Mouse (Mus musculus) CD4-positive, CD25-positive, alpha-beta regulatory T cell, adult 4 months (primary cell): Measurements from ENCODE around the gene Zc3h10. TPM values are rescaled to one million over a fixed set of nuclear protein-coding genes. Genes with fewer than 3 reads are reported as not detected.
A peak's percentile ranks its signal among the peaks of the same experiment; 100 is the strongest.
"Not testable (repeated sequence)": the region's sequence is repeated elsewhere in the genome, so short reads cannot be mapped to it uniquely, and the experiment has no call there.

Experiments
- ATAC-seq: one replicate; pipeline ENCODE4 v1.8.0; 2017
- polyA plus RNA-seq, 2 experiments: library from polyadenylated mRNA; unstranded; fragments of 100-300 nt; shearing (Covaris generic); gene quantifications; one replicate each; pipeline ENCODE4 v1.2.1; 2017

Zc3h10 gene
- 10 to 100 TPM in 1 of 2 experiments, 1 to 10 TPM in 1; 9.2 to 11.8 TPM for polyA plus RNA-seq

- peak; percentile 73 for ATAC-seq
These were observed at the start of gene Zc3h10 for GRCm38 (mm10) chr10:128547361-128548032. TSS of gene Zc3h10 (minus strand) at chr10:128547774.

- ATAC-seq, result no peak
These were observed 45.2 kb upstream of the Zc3h10 start for GRCm38 (mm10) chr10:128592797-128593196.

GRCm38 (mm10) chr10:128591436-128591835 is 43.9 kb upstream of the Zc3h10 start:
- ATAC-seq, result no peak

- ATAC-seq, result peak; percentile 49
These were observed 42.7 kb upstream of the Zc3h10 start for GRCm38 (mm10) chr10:128590193-128590690.

GRCm38 (mm10) chr10:128589464-128590192 is 42.1 kb upstream of the Zc3h10 start, which contains the start of gene Erbb3:
TSS of gene Erbb3 (minus strand) at chr10:128589652.
- ATAC-seq, result peak; percentile 74

GRCm38 (mm10) chr10:128588775-128589463 is 41.3 kb upstream of the Zc3h10 start:
- no peak for ATAC-seq

GRCm38 (mm10) chr10:128588136-128588535 is 40.6 kb upstream of the Zc3h10 start:
- no peak for ATAC-seq

- no peak for ATAC-seq
These were observed 40.1 kb upstream of the Zc3h10 start for GRCm38 (mm10) chr10:128587697-128588096.

- no peak for ATAC-seq
These were observed 39.5 kb upstream of the Zc3h10 start for GRCm38 (mm10) chr10:128587120-128587519.

- ATAC-seq, result no peak
These were observed 39.0 kb upstream of the Zc3h10 start for GRCm38 (mm10) chr10:128586546-128586945.

- no peak for ATAC-seq
These were observed 36.8 kb upstream of the Zc3h10 start for GRCm38 (mm10) chr10:128584386-128584785.

GRCm38 (mm10) chr10:128583644-128584043 is 36.1 kb upstream of the Zc3h10 start:
- no peak for ATAC-seq

- no peak for ATAC-seq
These were observed 32.2 kb upstream of the Zc3h10 start for GRCm38 (mm10) chr10:128579731-128580130.

GRCm38 (mm10) chr10:128579298-128579697 is 31.7 kb upstream of the Zc3h10 start:
- ATAC-seq, result no peak

GRCm38 (mm10) chr10:128578330-128578729 is 30.8 kb upstream of the Zc3h10 start:
- peak; percentile 88 for ATAC-seq

- ATAC-seq, result no peak
These were observed 27.5 kb upstream of the Zc3h10 start for GRCm38 (mm10) chr10:128575063-128575462.

- ATAC-seq, result peak; percentile 98
These were observed 18.4 kb upstream of the Zc3h10 start, which contains the start of gene Pa2g4 for GRCm38 (mm10) chr10:128565788-128566531. TSS of gene Pa2g4 (minus strand) at chr10:128565987.

GRCm38 (mm10) chr10:128565206-128565787 is 17.7 kb upstream of the Zc3h10 start:
- ATAC-seq, result peak; percentile 6

- ATAC-seq, result no peak
These were observed 16.0 kb upstream of the Zc3h10 start for GRCm38 (mm10) chr10:128563544-128563943.

GRCm38 (mm10) chr10:128556963-128557362 is 9.4 kb upstream of the Zc3h10 start:
- no peak for ATAC-seq

- no peak for ATAC-seq
These were observed 8.7 kb upstream of the Zc3h10 start for GRCm38 (mm10) chr10:128556286-128556685.

GRCm38 (mm10) chr10:128555567-128555966 is 8.0 kb upstream of the Zc3h10 start:
- ATAC-seq, result not testable (repeated sequence)
